Mouse (Mus musculus) testis, postnatal 14 days (tissue): ENCODE data around the gene Tardbp.

Experiments used
- DNase-seq: peaks from one replicate; pipeline ENCODE4 v3.0.0; 2021; ENCODE audit warnings: low spot score

Gene Tardbp

DNA sequence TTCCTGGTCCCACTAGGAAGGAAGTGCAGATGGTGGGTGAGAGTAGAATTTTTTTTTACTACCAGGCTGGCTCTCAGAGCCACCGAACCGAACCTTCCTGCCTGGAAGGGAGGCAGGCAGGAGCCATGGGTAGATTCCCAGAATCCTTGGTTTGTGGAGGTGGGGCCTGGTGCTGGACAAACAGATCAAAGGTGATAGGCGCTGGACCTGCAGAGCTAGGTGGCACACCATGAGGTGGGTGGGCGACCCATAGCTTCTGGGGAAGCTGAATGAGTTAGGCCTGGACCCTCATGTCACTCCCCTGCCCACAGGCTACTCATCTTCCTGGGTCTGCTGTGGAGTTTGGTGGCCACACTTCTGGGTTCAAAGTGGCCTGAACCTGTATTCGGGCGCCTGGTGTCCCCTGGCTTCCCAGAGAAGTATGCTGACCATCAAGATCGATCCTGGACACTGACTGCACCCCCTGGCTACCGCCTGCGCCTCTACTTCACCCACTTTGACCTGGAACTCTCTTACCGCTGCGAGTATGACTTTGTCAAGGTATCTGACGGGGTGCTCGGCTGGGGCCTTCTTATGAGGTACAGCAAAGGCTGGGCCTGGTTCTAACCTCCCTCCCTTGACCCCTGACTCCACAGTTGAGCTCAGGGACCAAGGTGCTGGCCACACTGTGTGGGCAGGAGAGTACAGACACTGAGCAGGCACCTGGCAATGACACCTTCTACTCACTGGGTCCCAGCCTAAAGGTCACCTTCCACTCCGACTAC, 24.3 kb downstream of the Tardbp start, which contains the start of gene Masp2:
Gene Masp2 (plus strand): TSS at position 198 of the 764 bp plus-strand sequence.
- no peak for DNase-seq

DNA sequence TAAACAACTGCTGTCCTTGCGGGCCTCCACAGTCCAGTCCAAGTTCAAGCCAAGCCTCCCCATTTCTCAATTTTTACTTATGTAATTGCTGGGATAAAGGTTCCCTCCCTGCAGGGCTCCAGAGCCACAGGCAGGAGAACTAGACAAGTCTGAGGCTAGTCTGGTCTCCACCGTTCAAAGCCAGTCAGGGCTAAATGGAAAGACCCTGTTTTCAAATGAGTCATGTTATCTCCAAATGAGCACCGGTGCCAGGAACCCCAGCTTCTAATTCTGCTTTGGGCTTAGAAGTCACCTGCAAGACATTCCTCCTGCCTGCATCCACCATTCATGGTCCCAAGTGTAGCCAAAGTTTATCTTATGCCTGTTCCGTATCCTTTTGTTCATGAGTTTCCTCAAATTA, 24.9 kb downstream of the Tardbp start:
- no peak for DNase-seq

DNA sequence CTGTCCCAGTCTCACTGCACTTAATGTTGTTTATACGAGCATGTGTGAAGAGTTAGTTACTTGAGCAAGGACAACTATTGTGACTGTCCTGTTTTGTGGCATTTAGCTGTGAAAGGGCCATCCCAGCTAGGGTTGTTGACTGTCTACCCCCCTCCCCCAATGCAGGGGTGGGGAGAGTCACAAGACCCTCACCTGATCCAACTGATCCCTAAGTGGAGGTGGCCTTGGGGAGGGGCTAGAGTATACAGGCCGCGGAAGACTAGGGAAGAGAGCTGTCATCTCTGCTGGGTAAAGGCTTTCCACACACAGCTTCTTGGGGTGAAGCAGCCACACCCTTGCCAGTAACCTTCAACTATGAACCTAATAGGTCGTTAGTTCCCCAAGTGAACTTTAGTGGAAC, 26.5 kb downstream of the Tardbp start:
- no peak for DNase-seq

DNA sequence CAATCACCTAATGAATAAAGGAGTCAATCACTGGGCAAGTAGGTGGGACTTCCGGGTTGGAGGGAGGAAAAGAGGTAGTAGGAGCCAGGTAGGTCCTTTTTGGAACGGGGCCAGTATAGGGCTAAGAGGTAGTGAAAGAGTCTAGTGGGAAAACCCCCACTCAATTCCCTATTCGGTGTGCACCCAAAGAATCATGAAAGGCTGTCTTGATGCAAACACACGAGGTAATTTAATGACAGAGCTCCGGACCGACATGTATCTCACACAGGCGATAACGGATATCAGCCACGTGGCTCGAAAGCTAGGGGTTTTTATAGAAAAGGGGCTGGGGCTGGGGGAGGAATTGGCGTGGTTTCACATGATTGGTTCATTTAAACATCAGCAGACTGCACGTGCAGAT, 28.0 kb downstream of the Tardbp start:
- DNase-seq = no peak

DNA sequence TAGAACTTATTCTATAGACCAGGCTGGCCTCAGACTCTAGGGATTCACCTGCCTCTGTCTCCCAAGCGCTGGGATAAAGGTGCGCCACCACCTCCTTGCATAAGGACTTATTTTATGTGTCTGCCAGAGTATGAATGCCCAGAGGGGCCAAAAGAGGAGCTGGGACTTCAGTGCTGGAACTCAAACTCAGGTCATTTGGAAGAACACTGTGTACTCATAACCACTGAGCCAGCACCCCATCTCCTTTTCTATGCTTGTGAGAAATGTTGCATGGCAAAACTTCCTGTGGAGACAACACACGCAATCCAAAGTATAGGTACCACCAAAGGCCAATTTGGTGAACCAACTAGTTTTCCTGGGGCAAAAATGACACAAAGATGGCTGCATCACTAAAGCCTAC, 30.1 kb downstream of the Tardbp start:
- no peak for DNase-seq

DNA sequence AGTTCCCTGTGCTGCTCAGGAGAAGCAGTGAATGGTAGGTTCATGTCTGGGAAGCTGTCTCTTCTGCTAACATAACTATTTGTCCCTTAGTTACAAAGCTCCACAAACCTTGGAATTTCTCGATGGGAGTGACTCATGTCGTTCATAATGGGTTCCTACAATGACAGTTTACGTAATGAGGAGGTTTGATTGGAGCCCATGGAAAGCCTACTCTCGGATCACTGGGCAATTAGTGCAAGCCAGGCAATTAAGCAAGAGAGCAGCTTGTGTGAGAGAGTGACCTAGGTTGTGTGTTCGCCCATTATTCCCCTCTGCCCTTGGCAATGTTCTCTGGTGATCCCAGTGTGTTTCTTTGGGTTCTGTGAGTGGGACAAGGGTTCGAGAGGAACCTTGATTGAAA, 30.9 kb downstream of the Tardbp start:
- no peak for DNase-seq

DNA sequence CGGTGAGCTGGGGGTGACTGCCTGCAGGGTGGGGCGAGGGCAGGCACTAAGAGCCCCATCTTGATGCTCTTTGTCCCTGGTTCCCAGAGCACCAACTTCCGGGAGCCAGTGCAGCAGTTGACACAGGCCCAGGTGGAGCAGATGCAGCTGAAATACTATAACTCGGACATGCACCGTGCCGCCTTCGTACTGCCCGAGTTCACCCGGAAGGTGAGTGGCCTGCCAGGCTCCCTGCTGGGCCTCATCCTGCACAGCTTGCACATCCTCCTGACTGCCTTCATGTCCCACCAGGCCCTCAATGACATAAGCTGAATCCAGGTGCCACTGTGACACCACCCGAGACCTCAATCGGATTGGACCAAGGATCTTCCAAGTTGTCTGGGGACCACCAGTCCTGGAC, 32.8 kb downstream of the Tardbp start:
- no peak for DNase-seq

DNA sequence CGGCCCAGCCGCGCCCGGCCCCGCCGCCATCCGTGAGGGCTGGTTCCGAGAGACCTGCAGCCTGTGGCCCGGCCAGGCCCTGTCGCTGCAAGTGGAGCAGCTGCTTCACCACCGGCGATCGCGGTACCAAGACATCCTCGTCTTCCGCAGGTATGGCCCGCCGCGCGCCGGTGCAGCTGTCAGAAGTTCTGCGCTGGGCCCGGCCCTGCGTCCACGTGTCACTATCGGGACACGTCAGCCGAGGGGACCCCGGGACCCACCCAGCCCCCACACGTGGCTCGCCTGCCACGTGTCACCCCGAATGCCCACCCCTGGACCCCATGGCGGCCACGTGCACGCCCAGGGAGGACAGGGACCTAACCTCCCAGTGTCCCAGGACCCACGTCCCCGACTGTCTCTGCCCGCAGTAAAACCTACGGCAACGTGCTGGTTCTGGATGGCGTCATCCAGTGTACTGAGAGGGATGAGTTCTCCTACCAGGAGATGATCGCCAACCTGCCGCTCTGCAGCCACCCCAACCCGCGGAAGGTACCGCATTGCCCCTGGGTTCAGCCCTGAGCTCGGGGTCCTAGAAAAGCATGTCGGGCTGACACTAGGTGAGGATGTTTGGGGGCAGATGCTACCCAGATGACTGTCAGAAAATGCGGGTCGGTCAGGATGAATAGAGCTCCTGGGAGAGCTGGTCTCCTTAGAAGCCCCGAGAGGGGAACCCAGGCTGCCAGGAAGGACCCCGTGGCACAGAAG, 35.0 kb downstream of the Tardbp start:
- no peak for DNase-seq

DNA sequence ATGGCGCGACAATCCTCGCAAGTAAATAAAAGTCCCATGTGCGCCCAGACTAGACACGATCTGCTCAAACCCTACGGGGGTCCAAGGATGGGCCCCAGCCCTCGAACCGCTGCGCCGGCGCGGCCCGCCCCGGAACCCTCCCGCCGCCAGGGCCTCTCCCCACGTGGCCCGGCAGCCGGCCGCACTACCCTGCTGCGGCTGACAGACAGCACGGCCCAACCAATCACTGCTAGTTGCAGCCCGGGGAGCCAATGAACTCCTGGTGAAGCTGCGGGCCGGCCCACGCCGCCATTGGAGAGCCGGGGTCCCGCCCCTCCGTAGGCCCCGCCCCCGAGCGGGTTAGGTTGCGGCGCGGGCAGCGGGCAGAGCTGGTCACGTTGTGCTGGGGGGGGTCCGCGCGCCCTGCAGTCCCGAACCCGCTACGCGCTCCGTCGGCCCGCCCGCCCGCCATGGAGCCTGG, 35.6 kb downstream of the Tardbp start, which contains the start of gene Srm:
Gene Srm (plus strand): TSS at position 333 of the 460 bp plus-strand sequence.
- DNase-seq = peak; percentile 99

DNA sequence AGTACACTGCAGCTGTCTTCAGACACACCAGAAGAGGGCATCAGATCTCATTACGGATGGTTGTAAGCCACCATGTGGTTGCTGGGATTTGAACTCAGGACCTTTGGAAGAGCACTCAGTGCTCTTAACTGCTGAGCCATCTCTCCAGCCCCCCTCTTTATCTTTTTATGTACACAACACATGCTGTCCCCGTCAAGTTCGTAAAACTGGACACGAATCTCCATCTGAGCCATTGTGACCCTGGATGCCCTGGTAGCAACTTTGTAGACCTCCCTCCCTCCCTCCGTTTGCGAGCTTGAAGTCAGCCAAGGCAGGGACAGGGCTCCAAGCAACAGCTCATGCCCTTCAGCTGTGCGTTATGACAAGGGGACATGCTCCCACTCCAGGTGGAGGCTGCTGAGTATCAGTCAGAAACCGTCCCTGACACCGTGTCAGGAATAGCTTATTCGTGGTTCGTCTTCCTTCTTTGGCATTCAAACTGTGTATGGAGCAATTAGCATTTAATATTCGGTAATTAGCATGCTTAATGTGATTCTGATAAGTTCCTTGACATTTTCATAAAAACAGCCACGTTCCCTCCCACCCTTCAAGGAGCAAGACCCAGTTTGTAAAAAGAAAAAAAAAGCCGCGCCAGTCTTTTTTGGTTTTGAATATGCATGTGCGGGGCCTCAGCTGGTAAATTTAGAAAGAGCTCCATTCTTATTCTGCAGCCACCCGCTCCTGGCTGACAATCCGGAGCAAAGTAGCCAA, 36.2 kb downstream of the Tardbp start:
- no peak for DNase-seq

DNA sequence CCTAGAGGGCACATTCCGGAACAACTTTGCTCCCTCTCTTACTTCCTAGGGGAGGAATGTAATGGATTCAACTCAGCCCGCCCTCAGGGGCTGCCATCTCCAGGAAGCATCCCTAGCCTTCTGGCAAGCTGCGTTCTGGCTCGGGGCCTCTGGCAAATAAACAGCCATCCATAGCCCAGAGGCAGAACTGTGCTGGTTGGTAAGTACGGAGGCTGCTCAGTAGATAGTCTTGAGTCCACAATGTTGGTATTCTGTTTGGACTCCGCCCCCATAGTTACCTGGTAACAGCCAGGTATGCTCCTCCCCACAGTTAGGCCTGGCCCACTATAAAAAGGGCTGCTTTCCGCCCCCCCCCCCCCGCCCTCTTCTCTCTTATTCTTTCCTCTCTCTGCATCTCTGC, 37.3 kb downstream of the Tardbp start:
- no peak for DNase-seq

DNA sequence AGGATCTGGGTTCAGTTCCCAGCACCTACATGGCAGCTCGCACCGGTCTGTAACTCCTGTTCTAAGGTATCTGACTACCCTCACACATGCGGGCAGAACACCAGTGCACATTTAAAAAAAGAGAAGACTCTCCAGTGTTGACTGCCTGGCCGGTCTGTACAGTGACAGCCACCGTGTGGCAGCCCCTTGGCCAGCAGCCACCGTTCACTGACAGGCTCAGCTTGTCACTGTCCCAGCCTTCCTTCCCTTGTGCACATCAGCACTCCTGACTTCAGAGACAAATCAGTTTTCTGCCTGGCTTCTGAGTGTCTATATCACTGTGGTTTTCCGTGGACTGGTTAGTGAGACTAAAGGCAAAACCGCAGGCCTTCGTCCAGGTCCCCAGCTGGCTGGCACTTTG, 38.0 kb downstream of the Tardbp start:
- DNase-seq = no peak

DNA sequence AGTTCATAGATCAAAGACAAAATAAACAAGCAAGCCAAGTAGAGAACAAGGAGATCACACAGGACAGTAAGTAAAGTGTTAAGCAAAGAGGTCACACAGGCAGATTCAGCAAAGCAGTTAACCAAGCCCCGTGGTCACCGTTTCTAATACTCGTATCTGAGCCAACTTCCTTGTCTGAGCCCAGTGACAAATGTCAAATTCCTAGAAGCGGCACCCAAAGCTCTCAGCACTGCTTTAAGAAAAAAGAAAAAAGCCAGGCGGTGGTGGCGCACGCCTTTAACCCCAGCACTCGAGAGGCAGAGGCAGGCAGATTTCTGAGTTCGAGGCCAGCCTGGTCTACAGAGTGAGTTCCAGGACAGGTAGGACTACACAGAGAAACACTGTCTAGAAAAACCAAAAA, 40.2 kb downstream of the Tardbp start:
- DNase-seq = no peak

DNA sequence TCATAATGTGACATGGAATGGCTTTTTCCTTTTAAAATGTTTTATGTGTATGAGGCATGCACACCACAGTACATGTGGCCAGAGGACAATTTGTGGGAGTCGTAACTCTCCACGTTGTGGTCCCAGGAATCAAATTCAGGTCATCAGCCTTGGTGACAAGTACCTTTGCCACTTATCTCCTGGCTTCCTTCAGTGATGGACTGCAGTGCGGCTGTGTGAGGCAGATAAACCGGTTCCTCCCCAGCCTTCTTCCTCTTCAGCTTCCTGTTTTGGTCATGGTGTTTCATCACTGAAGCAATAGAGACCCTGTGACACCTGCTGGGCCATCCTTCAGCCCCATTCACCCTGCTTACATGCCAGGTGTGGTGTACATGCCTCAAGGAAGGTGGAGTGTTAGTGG, 43.6 kb downstream of the Tardbp start:
- no peak for DNase-seq

DNA sequence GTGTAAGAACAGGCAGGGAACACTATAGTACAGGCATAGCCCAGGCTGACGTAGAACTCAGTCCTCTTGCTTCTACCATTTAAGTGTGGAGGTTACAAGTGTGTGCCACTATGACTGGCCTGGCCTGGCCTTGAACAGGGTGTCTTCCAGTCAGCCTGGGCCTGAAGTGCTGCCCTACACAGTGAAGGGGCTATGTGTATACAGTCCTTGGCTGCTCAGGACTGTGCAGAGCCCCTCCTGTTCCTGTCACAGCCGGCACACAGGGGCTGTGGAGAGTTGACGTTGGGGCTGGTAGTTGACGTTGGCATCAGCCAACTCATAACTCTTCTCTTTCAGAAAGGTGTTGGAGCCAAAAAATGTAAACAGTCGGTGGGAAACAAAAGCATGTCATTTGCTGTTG, 45.4 kb downstream of the Tardbp start:
- no peak for DNase-seq

DNA sequence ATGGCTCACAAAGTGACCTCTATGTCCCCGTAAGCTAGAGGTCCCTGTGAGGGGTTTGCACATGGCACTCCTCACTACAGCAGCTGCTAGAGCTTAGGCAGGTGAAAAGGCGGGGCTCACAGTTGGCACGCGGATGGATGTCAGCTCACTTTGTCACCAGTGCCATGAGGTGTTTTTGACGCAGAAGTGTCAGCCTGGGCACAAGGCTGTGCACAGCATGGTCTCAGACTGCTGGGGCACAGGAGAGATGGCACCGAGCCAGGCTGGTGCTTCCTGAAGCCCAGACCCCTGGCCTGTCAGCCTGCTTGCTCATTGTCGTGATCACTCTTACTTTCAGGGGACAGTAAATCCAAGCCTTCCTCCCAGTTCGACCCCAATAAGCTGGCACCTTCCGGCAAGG, 46.1 kb downstream of the Tardbp start:
- no peak for DNase-seq

DNA sequence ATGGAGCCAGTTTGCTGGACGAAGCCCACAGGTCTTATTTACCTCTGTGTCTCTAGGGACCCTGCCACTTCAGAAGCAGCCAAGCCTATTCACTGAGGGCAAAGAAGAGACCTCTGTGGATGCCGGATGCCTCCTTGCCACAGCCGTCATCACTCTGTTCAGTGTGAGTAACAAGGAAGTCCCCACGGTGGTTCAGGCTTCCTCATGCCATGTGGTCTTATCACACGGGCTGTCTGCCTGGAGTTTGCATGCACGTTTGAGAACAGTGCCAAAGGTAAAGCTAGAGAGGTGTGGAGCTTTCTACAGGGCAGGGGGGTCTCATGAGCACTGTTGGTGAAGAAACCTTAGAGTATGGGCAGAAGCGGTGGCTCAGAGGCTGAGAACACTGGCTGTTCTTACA, 53.6 kb downstream of the Tardbp start:
- no peak for DNase-seq

DNA sequence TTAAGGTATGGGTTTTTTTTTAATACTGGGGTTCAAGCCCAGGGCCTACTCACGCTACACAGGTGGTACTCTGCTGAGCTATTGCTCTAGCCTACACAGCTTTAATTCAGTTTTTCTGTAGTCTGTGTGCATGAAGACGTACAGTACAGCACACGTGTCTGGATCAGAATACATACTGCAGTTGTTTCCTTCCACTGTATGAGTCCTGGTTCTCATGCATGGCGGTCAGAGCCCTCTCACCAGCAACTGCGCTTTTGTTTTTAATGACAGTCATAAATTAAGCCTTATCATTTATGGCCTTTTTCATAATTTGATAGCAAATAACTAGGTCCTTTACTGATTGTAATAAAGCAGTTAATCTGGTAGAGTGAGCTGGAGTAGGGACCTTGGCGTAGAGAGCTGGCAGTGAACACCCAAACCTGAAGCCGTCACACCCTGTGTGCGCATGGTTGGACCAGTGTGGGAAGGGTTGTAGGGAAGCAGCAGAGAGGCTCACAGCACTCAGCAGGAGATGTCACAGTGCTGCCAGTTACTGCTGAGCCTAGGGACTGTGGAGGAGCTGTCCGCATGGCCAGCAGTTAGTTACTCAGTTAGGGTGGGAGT, 56.0 kb downstream of the Tardbp start:
- DNase-seq = no peak

DNA sequence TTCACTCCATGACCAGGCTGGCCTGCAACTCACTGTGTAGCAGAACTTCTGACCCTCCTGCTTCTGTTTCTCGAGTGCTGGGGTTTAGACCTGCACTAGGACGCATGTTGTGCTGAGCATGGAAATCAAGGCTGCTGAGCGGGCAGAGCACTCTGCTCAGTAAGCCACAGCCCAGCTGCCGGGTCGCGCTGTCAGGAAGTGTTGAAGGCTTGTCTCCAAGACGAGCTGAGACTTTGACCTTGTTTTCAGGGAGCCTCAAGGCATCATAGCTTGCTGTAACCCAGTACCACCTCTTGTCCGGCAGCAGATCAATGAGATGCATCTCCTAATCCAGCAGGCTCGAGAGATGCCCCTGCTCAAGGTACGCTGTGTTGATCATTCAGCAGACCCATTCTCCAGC, 56.7 kb downstream of the Tardbp start:
- no peak for DNase-seq

DNA sequence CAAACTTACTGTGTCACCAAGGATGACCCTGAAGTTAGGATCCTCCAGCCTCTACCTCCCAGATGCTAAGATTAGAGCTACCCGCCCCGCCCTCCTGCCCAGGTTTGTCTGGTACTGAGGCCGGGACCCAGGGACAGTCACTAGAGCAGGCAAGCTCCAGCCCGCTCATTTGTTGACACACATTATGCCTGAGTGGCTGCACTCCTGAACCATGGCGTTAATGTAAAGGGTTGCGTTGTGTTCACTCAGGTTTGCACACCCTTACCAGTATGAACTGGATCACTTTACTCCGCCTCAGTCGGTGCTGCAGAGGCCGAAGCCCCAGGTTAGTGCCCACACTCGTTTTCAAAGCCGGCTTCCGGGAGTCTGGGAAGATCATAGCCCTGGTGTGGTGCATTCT, 63.2 kb downstream of the Tardbp start:
- no peak for DNase-seq

DNA sequence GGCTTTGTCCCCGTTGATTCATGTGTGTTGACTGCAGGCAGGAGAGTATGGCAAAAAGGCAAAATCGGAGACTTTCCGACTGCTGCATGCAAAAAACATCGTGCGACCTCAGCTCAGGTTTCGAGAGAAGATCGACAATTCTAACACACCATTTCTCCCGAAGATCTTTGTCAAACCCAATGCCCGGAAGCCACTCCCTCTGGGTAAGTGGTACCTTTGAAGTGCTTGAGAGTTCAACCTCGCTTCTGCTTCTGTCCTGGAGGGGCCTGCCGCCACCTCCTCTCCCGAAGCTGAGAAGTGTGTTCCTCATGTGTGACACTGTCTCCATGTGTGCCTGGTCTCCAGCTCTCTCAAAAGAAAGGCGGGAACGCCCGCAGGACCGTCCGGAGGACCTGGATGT, 64.1 kb downstream of the Tardbp start:
- no peak for DNase-seq
